Mouse (Mus musculus) natural killer cell, adult 2 months (primary cell): ENCODE results near the gene Gm49366.
"Not testable (repeated sequence)": the region's sequence is repeated elsewhere in the genome, so short reads cannot be mapped to it uniquely, and the experiment has no call there.

Experiments
- DNase-seq, 2 experiments: peaks; one replicate each; pipeline ENCODE4 v3.0.0; 2022; ENCODE audit warnings: low spot score in 2 of 2

Gm49366 gene

GRCm38 (mm10) chr12:84038691-84039111 is at the start of gene Gm49366:
Gene Gm49366 (plus strand): TSS chr12:84038935.
- DNase-seq, result peak in 1 of 2 experiments; percentile 4

- no peak for DNase-seq
Measured at GRCm38 (mm10) chr12:83989378-83989777, 49.4 kb upstream of the Gm49366 start.

GRCm38 (mm10) chr12:83997221-83997620 is 41.5 kb upstream of the Gm49366 start:
- no peak for DNase-seq

GRCm38 (mm10) chr12:83998341-83999107 is 40.2 kb upstream of the Gm49366 start:
- no peak for DNase-seq

- not testable (repeated sequence) for DNase-seq
Measured at GRCm38 (mm10) chr12:83999237-83999636, 39.5 kb upstream of the Gm49366 start.

GRCm38 (mm10) chr12:84000418-84000817 is 38.3 kb upstream of the Gm49366 start:
- no peak for DNase-seq

GRCm38 (mm10) chr12:84003866-84004265 is 34.9 kb upstream of the Gm49366 start:
- no peak for DNase-seq

- DNase-seq, result no peak
Measured at GRCm38 (mm10) chr12:84008251-84008650, 30.5 kb upstream of the Gm49366 start.

GRCm38 (mm10) chr12:84008729-84009128 is 30.0 kb upstream of the Gm49366 start:
- no peak for DNase-seq

- DNase-seq, result peak in 1 of 2 experiments; percentile 20
Measured at GRCm38 (mm10) chr12:84009171-84009965, 29.4 kb upstream of the Gm49366 start, which contains the start of gene Acot1. Gene Acot1 (plus strand): TSS chr12:84009490.

GRCm38 (mm10) chr12:84010201-84010600 is 28.5 kb upstream of the Gm49366 start:
- DNase-seq, result no peak

- DNase-seq, result no peak
Measured at GRCm38 (mm10) chr12:84011251-84012040, 27.3 kb upstream of the Gm49366 start.

- DNase-seq, result no peak
Measured at GRCm38 (mm10) chr12:84013130-84013529, 25.6 kb upstream of the Gm49366 start.

- no peak for DNase-seq
Measured at GRCm38 (mm10) chr12:84013701-84014100, 25.0 kb upstream of the Gm49366 start.

GRCm38 (mm10) chr12:84020528-84020927 is 18.2 kb upstream of the Gm49366 start:
- DNase-seq, result peak in 1 of 2 experiments; percentile 5

- DNase-seq, result not testable (repeated sequence)
Measured at GRCm38 (mm10) chr12:84022266-84022665, 16.5 kb upstream of the Gm49366 start.

GRCm38 (mm10) chr12:84023052-84023745 is 15.5 kb upstream of the Gm49366 start:
- DNase-seq, result no peak

- DNase-seq, result no peak
Measured at GRCm38 (mm10) chr12:84025888-84026287, 12.8 kb upstream of the Gm49366 start.

GRCm38 (mm10) chr12:84028328-84028727 is 10.4 kb upstream of the Gm49366 start:
- DNase-seq, result not testable (repeated sequence)

GRCm38 (mm10) chr12:84029043-84029442 is 9.7 kb upstream of the Gm49366 start:
- not testable (repeated sequence) for DNase-seq

- DNase-seq, result peak; percentile 57 to 73
Measured at GRCm38 (mm10) chr12:84030659-84031332, 7.9 kb upstream of the Gm49366 start.
